Mouse (Mus musculus) lung, embryonic 15.5 days (tissue): Measurements from ENCODE around the gene Smad5. TPM values are rescaled to one million over a fixed set of nuclear protein-coding genes. Genes with fewer than 3 reads are reported as not detected.

Experiments
- ATAC-seq: fragments of 200-750 bp; cut with Nextera tagmentation; 2 replicates; pipeline ENCODE4 v1.8.0; 2017; ENCODE audit warnings: moderate number of reproducible peaks, borderline replicate concordance; ENCODE audit not compliant: low FRiP score, low TSS enrichment; ENCODE audit errors: extremely low read depth
- H3K27ac ChIP-seq: fragments of 300-500 bp; sonication (generic); 2 replicates; pipeline ENCODE4 v1.5.1; 2015; ENCODE audit warnings: moderate library complexity, mild to moderate bottlenecking, inconsistent platforms
- H3K27me3 ChIP-seq: fragments of 300-500 bp; sonication (generic); 2 replicates; pipeline ENCODE4 v1.6.1; 2015; ENCODE audit warnings: inconsistent platforms
- H3K36me3 ChIP-seq: fragments of 300-500 bp; sonication (generic); 2 replicates; pipeline ENCODE4 v1.6.1; 2015; ENCODE audit warnings: inconsistent platforms
- H3K4me1 ChIP-seq: fragments of 300-500 bp; sonication (generic); 2 replicates; pipeline ENCODE4 v1.6.1; 2015; ENCODE audit warnings: inconsistent platforms
- H3K4me2 ChIP-seq: fragments of 300-500 bp; sonication (generic); 2 replicates; pipeline ENCODE4 v1.6.1; 2015; ENCODE audit warnings: inconsistent platforms, mild to moderate bottlenecking, moderate library complexity
- H3K4me3 ChIP-seq: fragments of 300-500 bp; sonication (generic); 2 replicates; pipeline ENCODE4 v1.5.1; 2015; ENCODE audit warnings: mild to moderate bottlenecking, inconsistent platforms
- H3K9ac ChIP-seq: fragments of 300-500 bp; sonication (generic); 2 replicates; pipeline ENCODE4 v1.6.1; 2015; ENCODE audit warnings: inconsistent platforms
- H3K9me3 ChIP-seq: fragments of 300-500 bp; sonication (generic); 2 replicates; pipeline ENCODE4 v1.6.1; 2016; ENCODE audit warnings: inconsistent platforms
- WGBS: fragments of 180-500 bp; shearing (Covaris S2); methylation state at CpG from one replicate; pipeline ENCODE4 v1.1.7; 2015; 5-methylcytosine and 5-hydroxymethylcytosine counted together
- polyA plus RNA-seq: library from polyadenylated mRNA; unstranded; fragments of >200 nt; fragmentation: Nextera tagmentation; extraction: Ambion mirVana; gene quantifications from 2 replicates; pipeline ENCODE4 v1.2.1, GENCODE M21; 2015

Smad5 gene
- polyA plus RNA-seq, 1 experiment from 2014 or later = 34.7 TPM

GRCm38 (mm10) chr13:56740496-56740895 is 37.7 kb downstream of the Smad5 start:
- no peak overlapping the region for H3K27ac ChIP-seq
- ATAC-seq = no peak
- WGBS = 75% methylated on average over 6 of the region's 6 CpGs
- H3K27me3 ChIP-seq = no peaks in the 10 kb centered on the region
- no peak overlapping the region for H3K4me3 ChIP-seq
- no peak overlapping the region for H3K4me2 ChIP-seq
- H3K9me3 ChIP-seq = no peaks in the 10 kb centered on the region
- H3K9ac ChIP-seq = no peak overlapping the region
- H3K36me3 ChIP-seq = peaks cover 58% of the 10 kb centered on the region
- peaks cover 20% of the 10 kb centered on the region; the same call in 1 of the 2 replicates for H3K4me1 ChIP-seq

GRCm38 (mm10) chr13:56741691-56742090 is 38.9 kb downstream of the Smad5 start:
- H3K9ac ChIP-seq = no peak overlapping the region
- no peaks in the 10 kb centered on the region for H3K27me3 ChIP-seq
- H3K4me2 ChIP-seq = no peak overlapping the region
- no peaks in the 10 kb centered on the region for H3K9me3 ChIP-seq
- no peak overlapping the region; the same call in 1 of the 2 replicates for H3K27ac ChIP-seq
- H3K4me1 ChIP-seq = peaks cover 23% of the 10 kb centered on the region; the same call in 1 of the 2 replicates
- WGBS = 64% methylated on average over 7 of the region's 7 CpGs
- no peak for ATAC-seq
- H3K4me3 ChIP-seq = no peak overlapping the region
- peaks cover 47% of the 10 kb centered on the region for H3K36me3 ChIP-seq

- Histone ChIP-seq H3K27ac (no peak overlapping the region), H3K9ac (no peak overlapping the region), H3K4me3 (no peak overlapping the region), H3K36me3 (peaks cover 41% of the 10 kb centered on the region), H3K4me1 (peaks cover 23% of the 10 kb centered on the region; the same call in 1 of the 2 replicates), H3K27me3 (no peaks in the 10 kb centered on the region), H3K4me2 (no peak overlapping the region), H3K9me3 (no peaks in the 10 kb centered on the region)
- no peak for ATAC-seq
- 44% methylated on average over 6 of the region's 6 CpGs for WGBS
Measured at GRCm38 (mm10) chr13:56742325-56742901, 39.6 kb downstream of the Smad5 start.

- peak overlapping the region; percentile 84 for H3K27ac ChIP-seq
- no peak overlapping the region for H3K9ac ChIP-seq
- 41% methylated on average over 10 of the region's 10 CpGs for WGBS
- H3K9me3 ChIP-seq = no peaks in the 10 kb centered on the region
- peak; percentile 2; the same call in 1 of the 2 replicates for ATAC-seq
- peaks cover 8% of the 10 kb centered on the region; the same call in 1 of the 2 replicates for H3K36me3 ChIP-seq
- H3K27me3 ChIP-seq = peaks cover 11% of the 10 kb centered on the region; the same call in 1 of the 2 replicates
- peaks cover 31% of the 10 kb centered on the region; the same call in 1 of the 2 replicates for H3K4me1 ChIP-seq
- H3K4me2 ChIP-seq = peak overlapping the region; percentile 43; the same call in 1 of the 2 replicates
- H3K4me3 ChIP-seq = no peak overlapping the region
Measured at GRCm38 (mm10) chr13:56746739-56747532, 44.1 kb downstream of the Smad5 start.

GRCm38 (mm10) chr13:56747554-56747953 is 44.7 kb downstream of the Smad5 start:
- ATAC-seq = peak; percentile 37; the same call in 1 of the 2 replicates
- Histone ChIP-seq H3K36me3 (0 out of 2 replicates have a peak, but pooled peaks cover 7% of the 10 kb centered on the region), H3K27ac (peak overlapping the region; percentile 84), H3K9ac (no peak overlapping the region), H3K4me3 (peak overlapping the region; percentile 15), H3K9me3 (no peaks in the 10 kb centered on the region), H3K4me1 (peaks cover 32% of the 10 kb centered on the region), H3K27me3 (peaks cover 17% of the 10 kb centered on the region), H3K4me2 (peak overlapping the region; percentile 43)
- 41% methylated on average over 8 of the region's 8 CpGs for WGBS

- no peak for ATAC-seq
- no peaks in the 10 kb centered on the region for H3K36me3 ChIP-seq
- no peak overlapping the region for H3K4me3 ChIP-seq
- peaks cover 34% of the 10 kb centered on the region for H3K4me1 ChIP-seq
- peaks cover 35% of the 10 kb centered on the region for H3K27me3 ChIP-seq
- WGBS = 64% methylated on average over 7 of the region's 7 CpGs
- no peak overlapping the region for H3K27ac ChIP-seq
- H3K4me2 ChIP-seq = peak overlapping the region; percentile 43; the same call in 1 of the 2 replicates
- H3K9ac ChIP-seq = no peak overlapping the region
- no peaks in the 10 kb centered on the region for H3K9me3 ChIP-seq
Measured at GRCm38 (mm10) chr13:56749377-56749776, 46.6 kb downstream of the Smad5 start.

- peaks cover 37% of the 10 kb centered on the region for H3K27me3 ChIP-seq
- peak overlapping the region; percentile 47 for H3K4me3 ChIP-seq
- H3K36me3 ChIP-seq = no peaks in the 10 kb centered on the region
- no peak overlapping the region for H3K9ac ChIP-seq
- H3K4me1 ChIP-seq = peaks cover 44% of the 10 kb centered on the region
- no peak for ATAC-seq
- peak overlapping the region; percentile 93; the same call in 1 of the 2 replicates for H3K4me2 ChIP-seq
- no peaks in the 10 kb centered on the region for H3K9me3 ChIP-seq
- no peak overlapping the region for H3K27ac ChIP-seq
- WGBS = 38% methylated on average over 5 of the region's 5 CpGs
Measured at GRCm38 (mm10) chr13:56751774-56752173, 49.0 kb downstream of the Smad5 start.

GRCm38 (mm10) chr13:56752474-56753191 is 49.8 kb downstream of the Smad5 start:
- Histone ChIP-seq H3K27me3 (peaks cover 37% of the 10 kb centered on the region), H3K4me1 (peaks cover 50% of the 10 kb centered on the region), H3K4me2 (peak overlapping the region; percentile 93), H3K4me3 (peak overlapping the region; percentile 47), H3K27ac (no peak overlapping the region), H3K9ac (peak overlapping the region; percentile 53), H3K9me3 (no peaks in the 10 kb centered on the region), H3K36me3 (no peaks in the 10 kb centered on the region)
- no peak for ATAC-seq
- WGBS = 3% methylated on average over 41 of the region's 41 CpGs

GRCm38 (mm10) chr13:56753192-56753951 is 50.6 kb downstream of the Smad5 start, which contains the start of gene Gm45623:
Gm45623 (minus strand) TSS chr13:56753827.
- 1% methylated on average over 71 of the region's 71 CpGs for WGBS
- no peak for ATAC-seq
- H3K9me3 ChIP-seq = no peaks in the 10 kb centered on the region
- peak within 1 kb of the TSS; percentile 47 for H3K4me3 ChIP-seq
- peaks cover 50% of the 10 kb centered on the region for H3K4me1 ChIP-seq
- peak within 1 kb of the TSS; percentile 93 for H3K4me2 ChIP-seq
- peaks cover 37% of the 10 kb centered on the region for H3K27me3 ChIP-seq
- H3K9ac ChIP-seq = peak within 1 kb of the TSS; percentile 53
- no peaks in the 10 kb centered on the region for H3K36me3 ChIP-seq
- no peak within 1 kb of the TSS for H3K27ac ChIP-seq

GRCm38 (mm10) chr13:56755871-56756270 is 53.1 kb downstream of the Smad5 start:
- peaks cover 51% of the 10 kb centered on the region for H3K4me1 ChIP-seq
- H3K9me3 ChIP-seq = no peaks in the 10 kb centered on the region
- H3K27ac ChIP-seq = peak overlapping the region; percentile 83
- H3K4me2 ChIP-seq = no peak overlapping the region
- H3K36me3 ChIP-seq = no peaks in the 10 kb centered on the region
- no peak overlapping the region for H3K9ac ChIP-seq
- H3K27me3 ChIP-seq = peaks cover 37% of the 10 kb centered on the region
- no peak for ATAC-seq
- H3K4me3 ChIP-seq = no peak overlapping the region
- 33% methylated on average over 6 of the region's 6 CpGs for WGBS

GRCm38 (mm10) chr13:56757201-56757600 is 54.4 kb downstream of the Smad5 start:
- H3K4me2 ChIP-seq = peak overlapping the region; percentile 14
- no peak overlapping the region for H3K4me3 ChIP-seq
- H3K9ac ChIP-seq = no peak overlapping the region
- no peaks in the 10 kb centered on the region for H3K9me3 ChIP-seq
- H3K4me1 ChIP-seq = peaks cover 45% of the 10 kb centered on the region
- H3K27ac ChIP-seq = peak overlapping the region; percentile 83
- H3K36me3 ChIP-seq = no peaks in the 10 kb centered on the region
- ATAC-seq = 0 out of 2 replicates have a peak, but pooled peaks have one; percentile 15
- WGBS = 35% methylated on average over 12 of the region's 12 CpGs
- peaks cover 23% of the 10 kb centered on the region for H3K27me3 ChIP-seq
